Mouse (Mus musculus) urinary bladder, postnatal 14 days (tissue): Measurements from ENCODE around the gene Fads3.

Experiments used
- DNase-seq: peaks from one replicate; pipeline ENCODE4 v3.0.0; 2021; ENCODE audit warnings: low spot score

Gene Fads3

GRCm38 (mm10) chr19:10041388-10042148 lies at the start of gene Fads3:
TSS of gene Fads3 (plus strand) at chr19:10041569.
- DNase-seq, result peak; percentile 84

GRCm38 (mm10) chr19:9992011-9992958 lies 49.1 kb upstream of the Fads3 start:
- no peak for DNase-seq

GRCm38 (mm10) chr19:9993036-9993656 lies 48.2 kb upstream of the Fads3 start:
- peak; percentile 94 for DNase-seq

- no peak for DNase-seq
These were observed 43.9 kb upstream of the Fads3 start for GRCm38 (mm10) chr19:9997204-9998062.

- DNase-seq, result no peak
These were observed 43.3 kb upstream of the Fads3 start for GRCm38 (mm10) chr19:9998063-9998416.

GRCm38 (mm10) chr19:9998736-9999486 lies 42.5 kb upstream of the Fads3 start:
- no peak for DNase-seq

GRCm38 (mm10) chr19:10000330-10000729 lies 41.0 kb upstream of the Fads3 start:
- no peak for DNase-seq

- DNase-seq, result no peak
These were observed 40.0 kb upstream of the Fads3 start, which contains the start of the genes Best1 and Rab3il1 for GRCm38 (mm10) chr19:10001206-10001969. TSS of gene Best1 (minus strand) at chr19:10001633. TSS of gene Rab3il1 (plus strand) at chr19:10001669.

- DNase-seq, result no peak
These were observed 37.7 kb upstream of the Fads3 start for GRCm38 (mm10) chr19:10003696-10004095.

- no peak for DNase-seq
These were observed 30.0 kb upstream of the Fads3 start for GRCm38 (mm10) chr19:10011408-10011807.

GRCm38 (mm10) chr19:10012827-10013278 lies 28.5 kb upstream of the Fads3 start:
- peak; percentile 71 for DNase-seq

GRCm38 (mm10) chr19:10013348-10013747 lies 28.0 kb upstream of the Fads3 start:
- no peak for DNase-seq

GRCm38 (mm10) chr19:10013913-10014312 lies 27.5 kb upstream of the Fads3 start:
- peak; percentile 40 for DNase-seq

- no peak for DNase-seq
These were observed 26.5 kb upstream of the Fads3 start for GRCm38 (mm10) chr19:10014824-10015223.

GRCm38 (mm10) chr19:10015442-10015841 lies 25.9 kb upstream of the Fads3 start:
- no peak for DNase-seq

- DNase-seq, result no peak
These were observed 25.2 kb upstream of the Fads3 start for GRCm38 (mm10) chr19:10016151-10016550.

GRCm38 (mm10) chr19:10017637-10018526 lies 23.5 kb upstream of the Fads3 start:
- DNase-seq, result peak; percentile 89

GRCm38 (mm10) chr19:10018527-10018818 lies 22.9 kb upstream of the Fads3 start:
- no peak for DNase-seq

- DNase-seq, result no peak
These were observed 22.1 kb upstream of the Fads3 start for GRCm38 (mm10) chr19:10019214-10019760.
